Mouse (Mus musculus) monocyte, adult 2 months (primary cell): ENCODE measurements around the gene Gtf2i.

Source experiments
- DNase-seq, 2 experiments: peaks; one replicate each; pipeline ENCODE4 v3.0.0; 2022; ENCODE audit warnings: low spot score in 2 of 2, low read depth in 1 of 2

The Gtf2i gene

DNA sequence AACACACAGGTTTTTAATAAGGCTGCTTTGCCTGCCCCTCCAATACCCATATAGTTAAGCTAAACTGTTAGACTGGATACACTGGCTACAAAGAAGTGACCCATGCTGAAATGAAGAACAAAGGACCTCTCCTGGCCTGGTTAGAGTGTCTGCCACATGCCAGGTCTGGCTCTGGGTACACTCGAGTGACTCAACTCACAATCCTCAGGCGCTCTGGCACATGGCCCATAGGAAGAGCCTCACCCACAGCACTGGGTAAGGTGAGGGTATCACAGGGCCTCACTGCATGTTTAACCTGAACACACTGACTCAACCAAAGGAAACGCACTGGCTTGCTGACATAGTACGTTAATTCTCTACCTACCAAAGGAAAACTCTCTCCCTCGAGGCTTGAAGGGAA, 68.4 kb downstream of the Gtf2i start:
- DNase-seq = no peak

DNA sequence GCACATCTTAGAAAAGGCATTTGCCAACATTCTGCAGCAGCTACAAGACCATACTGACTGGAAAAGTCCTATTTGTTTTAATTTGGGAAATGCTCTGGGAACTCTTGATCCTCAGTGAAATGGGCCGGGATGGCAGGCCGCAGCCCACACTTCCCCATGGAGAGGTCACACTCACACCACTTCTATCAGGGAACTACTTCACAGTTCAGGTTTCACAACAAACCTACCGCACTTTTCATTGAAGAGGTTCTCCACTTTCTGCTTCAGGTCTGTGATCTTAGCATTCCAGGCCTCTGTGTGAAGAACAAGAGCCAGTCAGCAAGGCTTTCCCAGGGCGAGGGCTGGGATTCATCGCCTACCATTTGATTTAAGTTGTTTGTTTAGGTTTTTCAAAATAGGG, 69.7 kb downstream of the Gtf2i start:
- no peak for DNase-seq

DNA sequence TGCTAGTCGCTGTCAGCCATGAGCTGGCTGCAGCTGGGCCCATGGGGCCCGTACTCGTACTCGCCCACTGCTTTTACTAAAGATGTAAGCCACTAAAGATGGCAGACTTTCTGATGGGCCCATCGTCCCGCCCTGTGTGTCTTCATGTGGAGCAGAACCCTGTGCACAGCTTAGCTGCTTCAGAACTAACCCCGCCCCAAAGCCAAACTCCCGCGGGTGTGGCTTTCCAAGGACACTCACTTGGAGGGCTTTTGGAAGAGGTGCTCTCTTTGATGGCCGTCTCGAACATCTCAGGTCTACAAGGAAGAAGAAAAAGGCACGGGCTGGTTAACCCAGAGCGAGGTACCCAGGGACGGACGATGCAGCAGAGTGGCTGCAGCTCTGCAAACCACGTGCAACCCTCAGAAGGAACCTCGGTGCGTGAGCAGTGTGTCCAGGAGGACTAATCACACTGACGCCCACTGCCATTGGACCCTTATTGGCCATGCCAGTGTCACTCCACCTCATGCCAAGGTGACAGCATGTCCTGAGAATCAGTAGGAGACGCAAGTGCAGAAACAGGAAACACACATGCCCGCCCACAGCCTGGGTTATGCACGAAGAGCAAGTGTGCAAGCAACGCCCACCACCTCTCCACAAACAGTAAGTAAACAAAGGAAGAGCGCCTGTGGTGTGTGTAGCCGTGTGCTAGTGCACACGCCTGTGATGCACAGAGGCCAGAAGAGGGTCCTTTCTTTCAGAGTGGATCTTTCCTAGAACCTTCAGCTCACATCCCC, 70.7 kb downstream of the Gtf2i start:
- DNase-seq = no peak

DNA sequence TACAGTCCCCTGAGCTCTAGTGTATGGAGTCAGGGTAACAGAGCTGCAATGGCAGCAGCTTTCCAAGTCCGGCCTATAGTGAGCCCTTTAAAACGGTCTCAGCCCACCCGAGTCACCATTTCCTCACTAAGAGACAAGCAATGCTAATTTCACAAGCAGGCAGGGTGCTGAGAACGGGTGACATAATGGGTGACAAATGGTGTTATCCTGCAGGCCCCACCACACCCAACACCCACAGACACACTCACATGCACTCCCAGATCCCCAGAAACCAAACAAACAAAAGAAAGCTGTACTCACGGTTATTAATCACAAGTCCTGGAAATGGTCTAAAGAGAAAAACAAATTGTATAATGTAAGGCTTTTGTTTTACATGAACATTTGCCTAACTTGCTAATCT, 72.7 kb downstream of the Gtf2i start:
- DNase-seq = no peak

DNA sequence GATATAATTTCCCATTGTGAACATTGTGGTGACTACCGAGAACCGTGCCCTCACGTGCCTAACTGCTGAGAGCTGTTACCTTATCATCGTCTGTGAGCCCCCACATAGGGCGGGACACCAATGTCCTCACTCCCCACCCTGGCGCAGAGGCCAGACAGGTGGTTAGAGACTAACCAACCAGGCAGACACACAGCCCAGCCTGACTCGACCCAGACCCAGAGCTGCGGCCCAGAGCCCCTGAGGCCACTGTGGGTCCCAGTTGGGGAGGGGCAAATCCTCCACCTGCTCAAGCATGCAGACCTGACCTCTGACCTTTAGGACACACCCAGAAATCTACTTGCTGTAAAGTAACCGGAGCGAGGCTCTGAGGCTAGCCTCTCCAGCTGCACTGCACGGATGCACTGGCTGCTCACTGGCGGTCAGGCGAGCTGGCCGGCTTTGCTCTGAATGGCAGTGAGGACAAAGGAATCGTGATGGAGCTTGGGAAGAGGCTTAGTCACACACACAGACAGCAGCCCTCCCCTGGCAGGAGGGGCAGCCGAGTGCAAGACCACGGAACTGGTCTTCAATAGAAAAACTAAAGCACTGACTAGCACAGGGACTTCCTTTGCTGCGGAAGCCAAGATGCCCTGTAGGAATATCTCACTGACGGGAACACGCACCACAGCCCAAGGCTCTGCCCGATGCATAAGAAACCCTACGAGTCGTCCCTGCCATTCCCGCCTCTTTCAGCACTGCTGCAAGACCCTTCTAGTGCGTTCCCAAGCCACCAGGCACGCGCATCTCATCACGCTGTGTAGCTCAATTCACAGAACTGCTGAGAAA, 76.4 kb downstream of the Gtf2i start:
- DNase-seq = no peak

DNA sequence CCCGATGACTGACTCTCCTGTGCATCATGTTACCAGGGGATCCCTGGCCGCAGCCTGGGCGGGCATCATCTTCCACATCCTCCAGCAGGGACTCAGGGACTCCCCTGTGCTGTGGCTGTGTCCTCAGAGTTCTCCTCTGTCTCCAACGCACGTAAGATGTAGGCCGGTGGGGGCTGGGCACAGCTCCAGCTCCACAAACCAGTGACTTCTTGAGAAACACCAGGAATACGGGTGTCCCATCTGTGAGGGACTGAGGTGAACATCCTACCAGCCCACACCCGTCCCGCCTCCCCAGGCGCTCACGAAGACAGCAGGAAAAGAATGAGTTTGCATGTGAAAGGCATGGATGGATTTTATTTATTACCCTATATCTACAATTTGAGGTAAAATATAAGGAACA, 77.1 kb downstream of the Gtf2i start:
- no peak for DNase-seq

DNA sequence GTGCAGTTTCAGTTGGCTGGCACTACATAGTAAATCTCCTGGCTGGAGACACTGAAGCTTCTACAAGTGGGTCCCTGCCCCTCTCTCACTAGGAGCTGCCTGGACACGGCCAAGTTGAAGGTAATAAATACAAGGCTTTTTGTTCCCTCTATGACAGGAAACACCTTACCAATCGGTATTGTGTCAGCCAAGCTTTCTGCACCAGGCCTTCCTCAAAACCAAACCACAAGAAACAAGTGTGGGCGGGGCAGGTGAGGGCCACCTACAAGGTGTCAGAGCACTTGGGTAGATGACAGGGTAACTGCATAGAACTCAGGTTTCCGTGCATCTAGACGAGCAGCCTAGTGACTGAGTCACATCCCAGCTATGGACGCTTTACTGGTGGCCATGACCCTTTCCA, 77.8 kb downstream of the Gtf2i start:
- no peak for DNase-seq

DNA sequence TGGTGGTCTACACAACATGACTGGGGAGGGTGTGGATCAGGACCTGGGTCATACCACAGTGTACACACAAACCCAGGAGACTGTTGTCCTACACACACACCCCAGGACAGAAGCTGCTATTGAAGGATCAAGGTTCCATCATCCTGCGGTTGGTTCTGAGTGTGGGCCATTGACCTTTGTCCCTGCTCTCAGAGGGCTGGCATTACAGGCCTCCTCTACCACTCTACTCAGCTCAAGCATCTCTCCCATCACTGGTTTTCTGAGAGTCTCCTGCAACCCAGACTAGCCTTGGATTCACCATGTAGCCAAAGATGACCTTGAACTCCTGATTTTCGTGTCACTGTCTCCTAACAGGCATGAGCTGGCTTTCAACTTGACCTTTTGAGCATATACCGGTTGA, 78.3 kb downstream of the Gtf2i start:
- DNase-seq = no peak

DNA sequence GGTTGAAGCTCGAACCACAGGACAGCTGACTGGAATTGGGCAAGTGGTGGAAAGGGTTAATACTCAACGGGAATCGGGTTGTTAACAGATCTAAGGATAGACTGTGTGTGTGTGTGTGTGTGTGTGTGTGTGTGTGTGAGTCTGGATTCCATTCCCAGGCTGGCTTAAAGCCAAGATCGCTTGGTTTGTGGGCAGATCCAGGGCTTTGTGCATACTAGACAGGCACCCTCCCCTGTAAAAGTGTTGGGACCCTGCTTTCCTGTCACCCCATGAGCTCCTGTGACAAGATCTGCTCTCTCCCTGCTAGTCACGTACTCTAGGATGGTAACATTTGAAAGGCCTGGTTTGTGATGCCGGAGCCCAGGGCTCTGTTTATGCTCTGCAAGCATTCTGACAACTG, 79.4 kb downstream of the Gtf2i start:
- DNase-seq = no peak

DNA sequence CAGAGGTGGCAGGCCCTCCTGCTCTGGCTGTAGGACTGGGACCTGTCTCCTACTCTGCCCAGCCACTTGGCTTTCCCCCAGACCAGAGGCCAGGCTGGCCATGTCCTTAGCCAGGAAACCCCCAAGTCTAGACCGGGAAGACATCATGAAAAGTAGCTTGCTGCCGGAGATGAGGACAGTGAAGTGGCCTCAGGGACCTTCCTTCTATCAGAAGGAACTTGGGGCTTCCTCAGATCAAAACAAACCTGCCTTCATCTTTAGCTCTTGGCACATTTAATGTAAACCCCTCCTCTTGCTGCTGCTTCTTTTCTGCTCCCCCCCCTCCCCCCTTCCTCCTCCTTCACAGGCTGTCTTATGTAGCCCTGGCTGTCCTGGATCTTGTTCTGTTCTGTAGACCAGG, 80.4 kb downstream of the Gtf2i start:
- no peak for DNase-seq

DNA sequence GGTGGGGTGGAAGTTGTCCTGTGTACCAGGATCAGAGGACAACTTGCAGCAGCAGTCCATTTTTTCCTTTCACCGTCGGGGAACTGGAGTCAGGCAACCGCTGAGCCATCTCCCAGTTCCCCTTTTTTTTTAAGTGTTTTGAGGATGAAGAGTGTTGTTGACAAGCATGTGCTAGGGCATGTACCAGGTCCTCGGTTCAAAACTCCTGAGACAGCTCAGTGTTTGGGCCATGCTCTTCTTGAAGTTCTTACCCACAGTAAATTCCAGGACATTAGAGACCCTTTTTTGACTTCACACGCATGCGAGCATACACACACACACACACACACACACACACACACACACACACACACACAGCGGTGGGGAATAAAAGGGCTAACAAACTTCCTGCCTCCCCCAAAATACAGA, 81.3 kb downstream of the Gtf2i start:
- no peak for DNase-seq

DNA sequence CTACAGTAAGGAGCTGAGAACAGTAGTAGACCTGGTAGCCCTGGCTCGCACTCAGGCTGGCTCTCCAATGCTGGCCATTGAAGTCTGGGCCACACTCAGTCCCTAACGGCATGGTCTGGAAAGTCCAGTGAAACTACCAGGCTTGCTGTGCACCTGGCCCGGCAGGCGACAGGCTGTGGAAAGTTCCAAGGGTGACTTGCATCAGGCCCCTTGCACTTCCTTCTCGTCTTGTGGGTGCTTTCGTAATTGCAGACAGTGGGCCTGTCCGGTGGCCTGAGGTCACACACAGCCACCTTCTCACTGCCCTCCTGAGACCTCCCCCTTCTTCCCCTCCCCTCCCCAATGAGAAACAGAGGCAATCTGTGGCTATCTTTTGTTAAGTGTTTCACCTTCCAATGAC, 82.0 kb downstream of the Gtf2i start:
- peak; percentile 72 to 73 for DNase-seq

DNA sequence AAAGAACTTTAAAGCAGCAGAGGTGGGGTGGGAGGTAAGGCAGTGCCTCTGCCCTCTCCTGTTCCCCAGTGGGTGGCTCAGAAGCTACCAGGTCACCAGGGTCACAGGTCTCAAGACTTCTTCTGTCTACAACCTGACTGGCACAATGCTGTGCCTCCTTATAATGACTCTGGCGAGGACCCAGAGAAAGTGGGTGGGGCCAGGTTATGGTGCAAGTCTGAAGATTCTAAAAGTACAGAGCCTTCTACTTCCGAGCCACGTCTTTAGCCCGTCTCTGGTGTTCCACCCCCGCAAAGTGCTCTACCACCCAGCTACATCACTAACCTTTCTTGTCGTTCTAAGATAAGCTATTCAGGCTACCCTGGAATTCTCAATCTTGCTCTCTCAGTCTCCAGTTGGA, 82.4 kb downstream of the Gtf2i start:
- peak; percentile 63 to 74 for DNase-seq

DNA sequence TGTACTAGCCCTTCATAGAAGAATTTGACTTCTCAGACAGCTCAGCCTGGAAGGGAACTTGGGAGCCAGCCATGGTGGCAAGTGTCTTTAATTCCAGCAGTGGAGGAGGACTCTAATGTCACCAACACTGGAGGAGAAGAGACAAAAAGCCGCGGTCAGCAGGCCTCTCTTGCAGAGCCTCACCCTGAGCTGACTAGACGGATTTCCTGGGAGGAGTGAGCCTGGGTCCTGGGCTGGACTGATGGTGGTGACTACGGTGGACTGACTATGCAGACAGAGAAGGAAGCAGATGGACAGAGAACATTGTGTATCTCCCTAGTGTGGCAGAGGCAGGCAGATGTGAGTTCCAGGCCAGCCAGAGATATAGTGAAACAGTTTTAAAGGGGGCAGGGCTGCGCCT, 83.2 kb downstream of the Gtf2i start:
- peak; percentile 58 to 65 for DNase-seq

DNA sequence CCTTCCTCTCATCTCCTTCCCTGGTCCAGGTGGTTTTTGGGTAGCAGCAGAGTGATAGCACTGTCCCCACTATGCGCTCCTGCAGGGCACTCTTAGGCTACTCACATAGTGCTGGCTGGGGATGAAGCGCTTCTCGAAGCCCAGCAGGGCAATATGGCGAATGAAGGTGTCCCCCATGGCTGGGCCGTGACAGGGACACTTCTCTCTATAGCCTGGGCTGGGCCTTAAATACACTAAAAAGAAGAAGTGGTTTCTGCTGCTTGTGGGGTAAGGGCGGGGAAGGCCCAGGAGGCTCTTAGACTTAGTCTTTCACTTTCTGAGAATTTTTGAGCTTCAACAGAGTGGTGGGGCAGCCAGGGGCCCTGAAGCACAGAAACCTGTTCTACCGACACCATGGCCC, 85.2 kb downstream of the Gtf2i start, which contains the start of gene Ncf1:
Gene Ncf1, minus strand, starts transcription at position 235 of the 400 bp plus-strand sequence.
- peak; percentile 60 to 72 for DNase-seq

DNA sequence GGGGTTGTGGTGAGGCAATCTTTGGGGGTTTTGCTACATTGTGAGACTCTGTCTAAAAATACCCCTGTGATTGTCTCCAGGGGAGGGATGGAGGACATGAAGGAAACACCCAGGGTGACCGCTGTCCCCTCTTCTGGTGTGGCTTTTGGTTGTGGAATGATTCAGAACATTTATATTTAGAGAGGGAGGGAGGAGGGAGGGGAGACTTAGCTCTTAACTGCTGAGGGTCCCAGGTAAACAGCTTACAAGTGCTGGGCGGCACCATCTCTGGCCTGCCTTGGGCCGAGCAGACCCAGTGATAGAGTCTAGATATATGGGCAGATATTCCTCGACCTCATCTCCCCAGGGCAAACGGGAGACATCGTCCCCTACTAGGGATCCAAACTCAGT, 86.3 kb downstream of the Gtf2i start:
- no peak for DNase-seq

DNA sequence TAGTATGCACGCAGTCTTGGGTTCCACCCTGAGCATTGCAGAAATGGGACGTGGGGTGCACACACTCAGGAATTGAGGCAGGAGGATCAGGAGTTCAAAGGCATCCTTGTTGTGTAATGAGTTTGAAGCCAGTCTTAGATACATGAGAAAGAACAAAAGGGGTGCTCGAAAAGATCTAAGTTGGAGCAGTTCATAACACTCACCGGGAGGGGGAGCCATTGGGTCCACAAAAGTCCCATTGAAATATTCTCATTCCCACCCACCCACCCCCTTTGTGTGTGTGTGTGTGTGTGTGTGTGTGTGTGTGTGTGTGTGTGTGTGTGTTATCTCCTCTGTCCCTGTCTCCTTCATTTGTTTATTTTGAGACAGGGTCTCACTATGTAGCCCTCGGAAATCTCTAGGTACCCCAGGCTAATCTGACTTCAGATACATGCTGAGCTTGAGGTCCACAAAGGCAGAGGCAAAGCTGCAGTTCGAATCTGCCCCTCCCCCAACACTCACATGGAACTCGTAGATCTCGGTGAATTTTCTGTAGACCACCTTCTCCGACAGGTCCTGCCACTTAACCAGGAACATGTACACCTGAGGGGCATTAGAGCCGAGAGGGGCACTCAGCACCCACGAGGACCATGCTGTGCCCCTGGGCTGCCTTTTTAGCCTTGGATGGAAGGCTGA, 86.8 kb downstream of the Gtf2i start:
- DNase-seq = peak in 1 of 2 experiments; percentile 39

DNA sequence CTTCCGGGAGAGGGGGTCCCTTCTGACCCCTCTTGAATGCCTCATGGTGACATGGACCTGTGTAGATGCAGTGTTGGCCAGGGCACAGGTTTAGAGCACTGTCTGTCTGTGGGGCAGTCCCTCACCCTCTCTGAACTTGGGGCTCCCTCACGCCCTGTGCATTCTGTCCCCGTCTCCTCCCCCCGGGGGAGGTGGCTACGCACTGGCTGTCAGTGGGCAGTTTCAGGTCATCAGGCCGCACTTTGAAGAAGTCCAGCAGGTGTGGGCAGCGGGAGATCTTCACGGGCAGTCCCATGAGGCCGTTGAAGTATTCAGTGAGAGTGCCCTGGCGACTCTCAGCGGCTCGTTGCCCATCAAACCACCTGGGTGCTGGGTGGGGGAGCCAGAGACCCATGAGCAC, 87.6 kb downstream of the Gtf2i start:
- no peak for DNase-seq

DNA sequence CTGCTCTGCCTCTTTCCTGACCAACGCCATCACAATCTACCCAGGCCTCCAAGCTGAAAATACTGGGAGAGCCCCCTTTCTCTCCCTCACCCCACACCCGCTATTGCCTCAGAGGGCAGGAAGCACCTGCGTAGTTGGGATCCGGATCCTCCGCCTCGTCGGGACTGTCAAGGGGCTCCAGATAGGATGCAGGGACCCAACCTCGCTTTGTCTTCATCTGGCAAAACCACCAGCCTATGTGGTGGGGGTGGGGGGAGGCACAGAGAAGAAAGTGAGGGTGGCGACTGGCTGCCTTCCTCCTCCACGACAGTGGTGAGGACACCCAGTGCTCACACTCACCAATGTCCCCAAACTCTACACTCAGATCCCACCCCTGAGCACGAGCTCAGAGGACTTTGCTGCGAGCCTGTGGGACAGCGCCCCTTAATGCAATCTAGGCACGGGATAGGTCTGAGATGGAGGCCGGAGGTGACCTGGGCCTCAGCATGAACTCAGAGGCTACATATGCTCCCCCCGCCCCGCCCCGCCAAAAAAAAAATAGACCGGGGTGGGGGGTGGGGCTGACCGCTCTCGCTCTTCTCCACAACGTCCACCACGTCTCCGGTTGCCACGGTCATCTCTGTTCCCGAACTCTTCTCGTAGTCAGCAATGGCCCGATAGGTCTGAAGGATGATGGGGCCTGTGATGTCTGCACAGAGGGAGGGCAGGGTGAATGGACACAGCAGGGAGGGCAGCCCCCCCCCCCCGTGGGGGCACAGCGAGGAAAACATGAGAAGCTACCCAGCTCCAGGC, 89.3 kb downstream of the Gtf2i start:
- DNase-seq = no peak

DNA sequence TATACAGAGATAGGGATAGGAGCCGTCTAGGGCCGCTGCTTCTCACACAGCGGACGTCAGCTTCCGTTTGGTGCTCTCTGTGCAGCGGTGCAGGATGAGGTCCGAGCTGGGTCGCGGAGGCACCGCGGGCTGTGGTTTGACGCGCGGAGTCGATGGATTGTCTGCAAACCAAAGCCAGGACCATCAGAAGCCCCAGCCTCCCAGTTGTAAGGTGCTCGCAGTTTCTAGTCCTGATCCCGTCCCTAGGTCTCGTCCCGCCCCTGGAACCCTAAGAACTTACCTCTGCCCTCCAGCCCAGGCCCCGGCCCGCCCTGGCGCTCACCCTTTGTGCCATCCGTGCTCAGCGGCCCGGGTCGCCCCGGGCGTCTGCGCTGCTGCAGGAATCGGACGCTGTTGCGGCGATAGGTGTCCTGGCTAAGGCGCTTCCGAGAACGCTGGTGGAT, 92.8 kb downstream of the Gtf2i start:
- DNase-seq = no peak

DNA sequence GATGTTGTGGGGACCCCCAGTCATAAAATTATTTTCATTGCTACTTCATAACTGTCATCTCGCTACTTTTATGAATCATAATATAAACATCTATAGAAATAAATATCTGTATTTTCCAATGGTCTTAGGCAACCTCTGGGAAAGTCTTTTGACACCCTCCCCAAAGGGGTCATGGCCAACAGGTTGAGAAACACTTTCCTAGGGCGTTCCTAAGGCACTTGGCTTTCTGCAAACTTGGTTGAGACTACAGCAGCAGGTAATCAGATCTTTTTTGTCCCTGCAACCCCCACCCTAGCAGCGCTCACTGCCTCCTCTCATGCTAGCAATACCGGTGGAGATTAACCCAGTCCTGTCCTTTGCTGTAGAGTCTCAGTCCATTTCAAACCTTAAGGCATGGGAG, 93.3 kb downstream of the Gtf2i start:
- DNase-seq = no peak
